Mouse (Mus musculus) limb, embryonic 12.5 days (tissue): ENCODE data around the gene Cnr2. TPM values are rescaled to one million over a fixed set of nuclear protein-coding genes. Genes with fewer than 3 reads are reported as not detected.

Source experiments
- ATAC-seq: fragments of 200-750 bp; cut with Nextera tagmentation; 2 replicates; pipeline ENCODE4 v1.8.0; 2017; ENCODE audit warnings: low read depth, moderate TSS enrichment; ENCODE audit not compliant: insufficient number of reproducible peaks, insufficient read depth, low FRiP score, low TSS enrichment
- H3K27ac ChIP-seq: fragments of 300-500 bp; sonication (generic); 2 replicates; pipeline ENCODE4 v1.5.1; 2016; ENCODE audit warnings: mild to moderate bottlenecking, moderate library complexity
- H3K27me3 ChIP-seq: fragments of 300-500 bp; sonication (generic); 2 replicates; pipeline ENCODE4 v1.6.1; 2016; ENCODE audit warnings: mild to moderate bottlenecking, moderate library complexity
- H3K36me3 ChIP-seq: fragments of 300-500 bp; sonication (generic); 2 replicates; pipeline ENCODE4 v1.6.1; 2016; ENCODE audit warnings: mild to moderate bottlenecking, moderate library complexity
- H3K4me1 ChIP-seq: fragments of 300-500 bp; sonication (generic); replicated peaks from 2 replicates; pipeline ENCODE4 v1.6.1; 2016
- H3K4me2 ChIP-seq: fragments of 300-500 bp; sonication (generic); 2 replicates; pipeline ENCODE4 v1.6.1; 2016; ENCODE audit warnings: mild to moderate bottlenecking, moderate library complexity
- H3K4me3 ChIP-seq: fragments of 300-500 bp; sonication (generic); replicated peaks from 2 replicates; pipeline ENCODE4 v1.5.1; 2016; ENCODE audit warnings: mild to moderate bottlenecking
- H3K9ac ChIP-seq: fragments of 300-500 bp; sonication (generic); replicated peaks from 2 replicates; pipeline ENCODE4 v1.6.1; 2016; ENCODE audit warnings: mild to moderate bottlenecking, moderate library complexity
- H3K9me3 ChIP-seq: fragments of 300-500 bp; sonication (generic); 2 replicates; pipeline ENCODE4 v1.6.1; 2016; ENCODE audit warnings: mild to moderate bottlenecking, moderate library complexity
- WGBS: fragments of 180-500 bp; shearing (Covaris S2); methylation state at CpG from one replicate; pipeline ENCODE4 v1.1.7; 2016; 5-methylcytosine and 5-hydroxymethylcytosine counted together
- polyA plus RNA-seq: library from polyadenylated mRNA; unstranded; fragments of >200 nt; fragmentation: Nextera tagmentation; extraction: Ambion mirVana; gene quantifications from 2 replicates; pipeline ENCODE4 v1.2.1, GENCODE M21; 2016

The Cnr2 gene
- polyA plus RNA-seq, 1 experiment from 2014 or later, result 0.45 TPM

- H3K4me2 ChIP-seq, result no peak overlapping the region
- H3K27ac ChIP-seq, result 0 out of 2 replicates have a peak overlapping the region, but pooled peaks have one; percentile 17
- no peak overlapping the region for H3K4me3 ChIP-seq
- H3K4me1 ChIP-seq, result peaks cover 6% of the 10 kb centered on the region; the same call in 1 of the 2 replicates
- no peaks in the 10 kb centered on the region for H3K9me3 ChIP-seq
- H3K36me3 ChIP-seq, result no peaks in the 10 kb centered on the region
- no peaks in the 10 kb centered on the region for H3K27me3 ChIP-seq
- 80% methylated on average over 7 of the region's 7 CpGs for WGBS
- no peak overlapping the region for H3K9ac ChIP-seq
- ATAC-seq, result no peak
These were observed 16.3 kb downstream of the Cnr2 start for GRCm38 (mm10) chr4:135911531-135911930.

DNA sequence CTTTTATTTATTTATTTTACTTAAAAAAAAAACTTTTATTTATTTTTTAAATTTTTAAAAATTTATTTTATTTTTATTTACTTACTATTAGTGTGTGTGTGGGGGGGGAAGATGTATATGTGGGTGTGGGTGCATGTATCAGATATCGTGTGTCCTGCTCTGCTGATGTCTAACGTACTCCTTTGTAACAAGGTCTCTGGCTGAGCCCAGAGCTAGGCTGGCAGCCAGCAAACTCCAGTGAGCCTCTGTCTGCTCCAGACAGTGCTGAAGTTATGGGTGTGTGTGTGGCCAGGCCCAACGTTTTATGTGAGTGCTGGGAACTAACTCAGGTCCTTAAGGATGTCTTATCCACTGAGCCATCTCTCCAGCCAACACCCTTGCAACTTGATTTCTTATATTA, 17.0 kb downstream of the Cnr2 start:
- peak overlapping the region; percentile 46; the same call in 1 of the 2 replicates for H3K27ac ChIP-seq
- peaks cover 6% of the 10 kb centered on the region; the same call in 1 of the 2 replicates for H3K4me1 ChIP-seq
- H3K4me3 ChIP-seq, result no peak overlapping the region
- no peak overlapping the region for H3K9ac ChIP-seq
- no peaks in the 10 kb centered on the region for H3K27me3 ChIP-seq
- no peaks in the 10 kb centered on the region for H3K9me3 ChIP-seq
- H3K36me3 ChIP-seq, result no peaks in the 10 kb centered on the region
- WGBS, result 62% methylated on average over 3 of the region's 3 CpGs
- no peak for ATAC-seq
- no peak overlapping the region for H3K4me2 ChIP-seq

GRCm38 (mm10) chr4:135912835-135913234, 17.6 kb downstream of the Cnr2 start:
- Histone ChIP-seq H3K9ac (peak overlapping the region; percentile 44; the same call in 1 of the 2 replicates), H3K36me3 (no peaks in the 10 kb centered on the region), H3K27ac (peak overlapping the region; percentile 46), H3K4me1 (peaks cover 6% of the 10 kb centered on the region; the same call in 1 of the 2 replicates), H3K9me3 (no peaks in the 10 kb centered on the region), H3K4me3 (no peak overlapping the region), H3K27me3 (no peaks in the 10 kb centered on the region), H3K4me2 (no peak overlapping the region)
- peak; percentile 76 for ATAC-seq
- 10% methylated on average over 3 of the region's 3 CpGs for WGBS

GRCm38 (mm10) chr4:135913433-135913832, 18.2 kb downstream of the Cnr2 start:
- ATAC-seq, result no peak
- no peaks in the 10 kb centered on the region for H3K36me3 ChIP-seq
- no peaks in the 10 kb centered on the region for H3K9me3 ChIP-seq
- H3K4me3 ChIP-seq, result no peak overlapping the region
- 79% methylated on average over 4 of the region's 4 CpGs for WGBS
- no peak overlapping the region for H3K9ac ChIP-seq
- no peaks in the 10 kb centered on the region for H3K27me3 ChIP-seq
- H3K4me1 ChIP-seq, result peaks cover 6% of the 10 kb centered on the region; the same call in 1 of the 2 replicates
- no peak overlapping the region for H3K4me2 ChIP-seq
- peak overlapping the region; percentile 46; the same call in 1 of the 2 replicates for H3K27ac ChIP-seq

- H3K9ac ChIP-seq, result 0 out of 2 replicates have a peak overlapping the region, but pooled peaks have one; percentile 13
- peaks cover 11% of the 10 kb centered on the region; the same call in 1 of the 2 replicates for H3K4me1 ChIP-seq
- H3K4me3 ChIP-seq, result no peak overlapping the region
- H3K4me2 ChIP-seq, result no peak overlapping the region
- WGBS, result 88% methylated on average over 13 of the region's 13 CpGs
- no peak overlapping the region for H3K27ac ChIP-seq
- no peak for ATAC-seq
- peaks cover 9% of the 10 kb centered on the region; the same call in 1 of the 2 replicates for H3K36me3 ChIP-seq
- H3K9me3 ChIP-seq, result no peaks in the 10 kb centered on the region
- H3K27me3 ChIP-seq, result no peaks in the 10 kb centered on the region
These were observed 23.6 kb downstream of the Cnr2 start for GRCm38 (mm10) chr4:135918635-135919279.

DNA sequence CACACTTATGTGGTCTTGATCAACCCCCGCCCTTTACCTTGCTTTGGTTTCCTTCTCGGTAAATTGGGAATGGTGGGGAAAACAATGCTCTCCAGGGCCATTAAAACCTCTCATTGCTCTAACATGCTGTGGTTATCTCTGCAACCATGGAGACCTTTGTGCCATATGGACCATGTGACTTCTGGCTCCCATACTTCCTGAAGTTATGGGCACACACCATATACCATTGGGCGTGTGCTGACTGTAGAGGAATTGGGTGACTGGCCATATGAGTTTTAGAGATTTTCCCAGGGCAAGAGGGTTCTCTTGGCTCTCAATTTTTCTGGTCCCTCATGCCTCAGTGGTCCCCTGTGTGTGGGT, 24.1 kb downstream of the Cnr2 start:
- Histone ChIP-seq H3K4me2 (no peak overlapping the region), H3K4me1 (peaks cover 11% of the 10 kb centered on the region; the same call in 1 of the 2 replicates), H3K27ac (no peak overlapping the region), H3K27me3 (no peaks in the 10 kb centered on the region), H3K36me3 (peaks cover 13% of the 10 kb centered on the region), H3K9me3 (no peaks in the 10 kb centered on the region), H3K4me3 (no peak overlapping the region), H3K9ac (no peak overlapping the region)
- ATAC-seq, result no peak
- WGBS, result 93% methylated on average over 3 of the region's 3 CpGs

- 2% methylated on average over 60 of the region's 60 CpGs for WGBS
- H3K4me3 ChIP-seq, result peak within 1 kb of the TSS; percentile 76
- H3K27ac ChIP-seq, result peak within 1 kb of the TSS; percentile 81
- peaks cover 11% of the 10 kb centered on the region; the same call in 1 of the 2 replicates for H3K4me1 ChIP-seq
- no peaks in the 10 kb centered on the region for H3K27me3 ChIP-seq
- peak within 1 kb of the TSS; percentile 80 for H3K9ac ChIP-seq
- H3K36me3 ChIP-seq, result peaks cover 14% of the 10 kb centered on the region
- H3K9me3 ChIP-seq, result no peaks in the 10 kb centered on the region
- H3K4me2 ChIP-seq, result peak within 1 kb of the TSS; percentile 90
- ATAC-seq, result peak; percentile 92
These were observed 25.4 kb downstream of the Cnr2 start, which contains the start of gene Fuca1 for GRCm38 (mm10) chr4:135920304-135921241. Gene Fuca1 (plus strand): TSS chr4:135920735.

- Histone ChIP-seq H3K4me2 (peak overlapping the region; percentile 90), H3K4me1 (peaks cover 11% of the 10 kb centered on the region; the same call in 1 of the 2 replicates), H3K27me3 (no peaks in the 10 kb centered on the region), H3K9ac (peak overlapping the region; percentile 80), H3K9me3 (no peaks in the 10 kb centered on the region), H3K36me3 (peaks cover 23% of the 10 kb centered on the region), H3K4me3 (peak overlapping the region; percentile 76), H3K27ac (peak overlapping the region; percentile 81)
- WGBS, result 7% methylated on average over 26 of the region's 26 CpGs
- ATAC-seq, result no peak
These were observed 26.3 kb downstream of the Cnr2 start for GRCm38 (mm10) chr4:135921257-135922120.

DNA sequence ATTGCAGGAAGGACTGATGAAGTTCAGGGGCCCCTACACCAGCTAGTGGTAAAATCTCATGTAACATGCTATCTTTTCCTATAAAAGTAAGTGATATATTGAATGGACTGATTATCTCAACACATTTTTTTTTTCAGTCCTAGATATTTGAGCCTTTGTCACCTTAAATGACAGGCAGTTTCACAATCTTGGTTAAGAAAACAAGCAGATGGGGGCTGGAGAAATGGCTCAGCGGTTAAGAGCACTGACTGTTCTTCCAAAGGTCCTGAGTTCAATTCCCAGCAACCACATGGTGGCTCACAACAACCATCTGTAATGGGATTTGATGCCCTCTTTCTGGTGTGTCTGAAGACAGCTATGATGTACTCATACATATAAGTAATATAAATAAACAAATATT, 27.0 kb downstream of the Cnr2 start:
- peaks cover 11% of the 10 kb centered on the region; the same call in 1 of the 2 replicates for H3K4me1 ChIP-seq
- H3K9ac ChIP-seq, result no peak overlapping the region
- WGBS, result 83% methylated on average over 1 of the region's 1 CpGs
- H3K36me3 ChIP-seq, result peaks cover 28% of the 10 kb centered on the region
- no peaks in the 10 kb centered on the region for H3K27me3 ChIP-seq
- no peak for ATAC-seq
- H3K27ac ChIP-seq, result no peak overlapping the region
- peak overlapping the region; percentile 90 for H3K4me2 ChIP-seq
- no peaks in the 10 kb centered on the region for H3K9me3 ChIP-seq
- peak overlapping the region; percentile 76; the same call in 1 of the 2 replicates for H3K4me3 ChIP-seq

GRCm38 (mm10) chr4:135924418-135924817, 29.2 kb downstream of the Cnr2 start:
- 84% methylated on average over 2 of the region's 2 CpGs for WGBS
- no peak overlapping the region for H3K27ac ChIP-seq
- H3K4me3 ChIP-seq, result no peak overlapping the region
- H3K9me3 ChIP-seq, result no peaks in the 10 kb centered on the region
- H3K9ac ChIP-seq, result no peak overlapping the region
- no peaks in the 10 kb centered on the region for H3K27me3 ChIP-seq
- H3K4me2 ChIP-seq, result no peak overlapping the region
- ATAC-seq, result no peak
- peaks cover 11% of the 10 kb centered on the region; the same call in 1 of the 2 replicates for H3K4me1 ChIP-seq
- H3K36me3 ChIP-seq, result peaks cover 31% of the 10 kb centered on the region
